Mouse (Mus musculus): Measurements from ENCODE around the gene Armt1.

Armt1 gene

DNA sequence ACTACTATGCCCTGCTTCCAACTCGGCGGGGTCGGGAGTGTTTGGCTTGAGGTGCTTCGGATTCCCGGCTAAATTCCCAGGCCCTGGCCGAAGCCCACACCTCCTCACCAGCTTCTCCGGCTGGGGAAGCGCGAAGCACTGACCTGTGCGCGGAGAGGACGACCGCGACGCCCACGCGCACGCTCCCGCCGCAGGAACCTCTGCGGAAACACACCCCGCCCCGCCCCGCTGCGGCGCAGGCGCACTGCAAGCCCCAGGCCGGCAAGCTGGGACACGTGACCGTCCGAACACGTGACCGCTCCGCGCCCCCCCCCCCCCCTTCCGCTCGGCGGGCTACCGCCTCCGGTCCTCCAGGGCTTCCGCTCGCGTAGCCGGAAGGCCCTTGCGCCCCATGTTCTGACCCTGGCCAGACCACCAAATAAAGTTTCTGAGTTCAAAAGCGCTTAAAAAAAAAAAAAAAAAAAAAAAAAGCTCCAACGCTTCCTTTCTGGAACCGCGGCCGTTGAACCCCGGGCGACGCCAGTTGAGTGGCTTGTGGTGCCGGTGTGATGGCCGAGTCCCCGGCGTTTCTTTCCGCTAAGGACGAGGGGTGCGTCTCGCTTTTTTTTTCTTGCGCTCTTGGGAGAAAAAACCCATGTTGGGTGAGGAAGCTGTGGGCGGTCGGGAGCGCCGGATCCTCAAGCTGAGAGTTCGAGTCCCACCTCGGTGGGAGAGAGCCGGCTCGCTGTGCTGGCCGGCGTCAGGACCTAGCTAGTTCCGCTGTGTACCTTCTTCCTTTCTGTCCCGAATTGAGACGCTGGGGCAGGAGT, at the start of gene Armt1, which contains the start of gene Rmnd1:
Armt1 (plus strand) TSS at position 345 of the 809 bp plus-strand sequence.
Rmnd1 (minus strand) TSS at position 266 of the 809 bp plus-strand sequence.
- DNase-seq (ENCODE audit: low spot score in 2 of 2) = peak; percentile 87 to 94

DNA sequence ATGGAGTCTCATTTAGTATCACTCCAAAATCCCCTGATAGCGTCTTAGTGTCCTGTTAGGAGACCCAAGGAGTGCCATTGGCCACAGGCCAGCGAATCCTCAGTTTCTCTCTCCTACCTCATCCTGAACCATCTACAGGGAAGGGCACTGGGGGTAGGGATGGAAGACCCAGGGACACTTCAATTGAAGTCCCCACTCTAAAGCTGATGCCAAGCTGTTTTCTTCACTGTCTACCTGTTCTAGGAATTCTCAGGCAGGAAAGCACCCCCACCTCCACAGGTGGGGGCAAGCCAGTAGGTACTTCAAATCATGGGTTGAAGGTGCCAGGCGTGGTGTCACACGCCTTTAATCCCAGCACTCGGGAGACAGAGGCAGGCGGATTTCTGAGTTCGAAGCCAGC, 48.0 kb upstream of the Armt1 start:
- DNase-seq (ENCODE audit: low spot score in 2 of 2) = no peak

DNA sequence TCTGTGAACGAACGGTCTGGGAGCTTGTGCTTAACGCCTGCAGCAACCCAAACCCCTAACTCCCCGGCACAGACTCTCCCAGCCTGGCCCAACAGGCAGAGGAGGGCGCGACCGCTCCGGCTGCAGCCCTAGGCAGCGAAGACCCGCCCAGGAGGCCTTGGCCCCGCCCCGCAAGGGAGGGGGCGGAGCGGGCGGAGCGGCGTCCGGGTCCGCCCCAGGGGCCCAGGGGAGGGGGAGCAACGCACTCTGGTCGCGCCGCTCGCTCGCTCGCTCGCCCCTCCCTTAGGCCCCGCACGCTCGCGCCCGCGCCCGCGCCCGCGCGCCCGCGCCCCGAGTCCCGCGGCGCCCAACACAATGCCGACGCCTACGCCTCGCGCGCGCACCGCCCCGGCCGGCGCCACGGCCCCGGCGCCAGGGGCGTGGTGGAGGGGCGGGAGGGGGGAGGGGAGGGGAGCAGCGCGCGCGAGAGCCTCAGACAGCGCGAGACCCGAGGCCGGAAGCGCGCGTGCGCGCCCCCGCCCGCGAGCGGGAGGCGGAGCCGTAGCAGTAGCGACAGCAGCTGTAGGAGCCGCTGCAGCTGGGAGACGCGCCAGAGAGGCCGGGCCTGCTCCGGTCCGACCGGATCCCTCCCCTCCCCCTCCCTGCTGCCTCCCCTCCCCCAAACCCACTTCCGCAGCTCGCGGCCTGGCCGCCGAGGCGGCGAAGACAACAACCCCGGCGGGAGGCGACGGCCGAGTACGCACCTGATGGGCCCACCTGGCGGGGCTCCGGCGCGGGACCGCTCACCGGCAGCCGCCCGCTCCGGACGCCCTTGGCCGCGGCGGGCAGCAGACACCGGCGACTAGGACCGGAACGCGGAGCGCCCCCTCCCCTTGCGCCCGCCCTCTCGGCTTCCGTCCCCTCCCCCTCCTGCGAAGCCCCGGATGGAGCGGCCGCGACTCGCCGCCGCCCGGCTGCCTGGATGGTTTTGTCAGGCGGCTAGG, 45.4 kb upstream of the Armt1 start:
- DNase-seq (ENCODE audit: low spot score in 2 of 2) = peak; percentile 91 to 94

DNA sequence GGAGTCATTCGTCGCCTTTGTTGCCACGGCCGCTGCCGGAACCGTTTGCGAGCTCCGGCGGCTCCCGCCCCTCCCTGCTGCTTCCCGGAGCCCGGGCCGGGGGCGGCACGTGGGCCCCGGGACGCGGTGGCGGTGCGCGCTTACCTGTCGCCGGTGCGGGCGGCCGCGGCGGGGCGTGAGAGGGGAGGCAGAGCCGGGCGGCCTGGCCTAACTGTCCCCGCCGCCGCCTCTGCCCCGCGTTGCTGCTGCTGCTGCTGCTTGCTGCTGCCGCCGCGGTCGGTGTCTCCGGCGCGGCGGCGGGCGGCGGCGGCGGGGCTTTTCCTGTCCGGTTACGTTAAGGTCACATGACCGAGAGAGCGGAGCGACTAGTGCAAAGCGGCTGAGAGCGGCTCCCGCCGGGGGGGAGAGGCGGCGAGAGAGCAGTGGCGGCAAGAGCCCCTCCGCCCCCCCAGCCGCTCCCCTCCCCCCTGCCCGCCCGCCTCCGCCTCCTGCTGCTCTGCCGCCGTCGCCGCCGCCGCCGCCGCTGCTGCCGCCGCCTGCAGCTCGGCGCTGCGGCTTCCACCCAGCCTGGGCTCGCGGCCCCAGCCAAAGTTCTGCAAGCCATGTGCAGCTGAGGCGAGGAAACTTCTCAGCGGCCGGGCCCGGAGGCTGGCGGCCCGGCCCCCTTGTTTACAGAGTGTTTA, 44.4 kb upstream of the Armt1 start, which contains the start of gene Zbtb2:
Zbtb2 (minus strand) TSS at position 408 of the 683 bp plus-strand sequence.
- DNase-seq (ENCODE audit: low spot score in 2 of 2) = peak; percentile 23 to 55

DNA sequence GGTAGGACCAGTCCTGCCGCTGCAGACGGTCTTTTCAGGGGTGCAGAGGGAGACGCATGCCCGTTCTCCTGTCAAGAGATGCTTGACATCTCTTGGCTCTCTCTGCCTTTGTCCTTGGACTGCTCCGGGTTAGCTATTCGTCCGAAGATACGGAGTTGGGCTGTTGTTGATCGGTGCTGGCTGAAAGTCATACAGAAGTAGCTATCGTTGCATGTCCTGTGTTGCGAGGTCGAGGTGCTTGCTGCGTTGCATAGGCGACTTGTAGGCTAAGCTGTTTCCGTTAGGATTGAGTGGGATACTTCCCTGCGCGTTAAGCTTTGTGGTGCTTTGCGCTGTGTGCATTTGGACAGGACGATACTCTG, 43.9 kb upstream of the Armt1 start:
- peak in 1 of 2 experiments; percentile 34 for DNase-seq (ENCODE audit: low spot score in 2 of 2)

DNA sequence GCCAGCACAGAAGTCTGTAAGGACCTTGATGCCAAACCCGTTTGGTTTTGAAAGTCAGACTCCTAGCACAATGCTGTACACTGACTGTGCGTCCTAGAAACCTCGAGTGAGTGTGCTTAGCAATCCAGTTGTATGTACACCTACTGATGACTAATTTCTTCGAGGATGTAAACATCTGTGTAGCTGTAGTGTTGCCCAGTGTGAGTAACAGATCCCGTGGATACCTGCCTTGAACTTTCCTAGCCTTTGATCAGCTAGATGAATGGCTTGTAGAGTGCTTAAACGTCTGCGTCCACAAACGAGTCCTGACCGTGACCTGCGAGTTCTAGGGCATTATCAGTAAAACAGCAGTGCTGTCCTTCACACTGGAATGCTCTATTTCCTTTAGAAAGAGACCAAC, 43.2 kb upstream of the Armt1 start:
- DNase-seq (ENCODE audit: low spot score in 2 of 2) = no peak

DNA sequence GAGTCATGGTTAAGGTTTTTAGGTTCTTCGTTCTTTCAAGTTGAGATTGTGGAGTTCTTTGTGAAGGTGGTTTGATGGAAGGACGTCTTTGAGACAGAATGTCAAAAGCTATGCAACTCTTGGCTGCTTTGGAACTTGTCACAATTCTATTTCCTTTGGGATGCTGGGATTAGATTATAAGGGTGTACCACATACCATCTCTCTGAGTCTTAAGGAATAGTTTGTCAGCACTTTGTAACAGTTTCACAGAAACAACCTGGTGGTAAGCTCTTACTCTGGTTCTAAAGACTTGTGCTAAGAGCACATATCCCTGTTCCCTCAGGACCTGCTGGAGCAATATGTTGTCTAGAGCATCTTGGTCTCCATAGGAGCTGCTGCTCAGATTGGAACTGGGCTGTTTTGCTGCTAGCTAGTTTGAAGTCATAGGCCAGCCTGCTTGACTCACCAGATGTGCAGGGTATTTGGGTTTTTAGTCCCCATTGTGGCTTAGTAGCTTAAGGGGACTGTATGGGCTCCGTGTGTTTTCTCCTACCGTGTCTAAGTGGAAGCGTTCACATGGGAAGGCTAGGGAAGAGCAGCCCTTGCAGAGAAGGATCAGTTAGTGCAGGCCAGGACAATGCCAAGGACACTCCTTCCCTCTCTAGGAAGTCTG, 42.7 kb upstream of the Armt1 start:
- DNase-seq (ENCODE audit: low spot score in 2 of 2) = no peak

DNA sequence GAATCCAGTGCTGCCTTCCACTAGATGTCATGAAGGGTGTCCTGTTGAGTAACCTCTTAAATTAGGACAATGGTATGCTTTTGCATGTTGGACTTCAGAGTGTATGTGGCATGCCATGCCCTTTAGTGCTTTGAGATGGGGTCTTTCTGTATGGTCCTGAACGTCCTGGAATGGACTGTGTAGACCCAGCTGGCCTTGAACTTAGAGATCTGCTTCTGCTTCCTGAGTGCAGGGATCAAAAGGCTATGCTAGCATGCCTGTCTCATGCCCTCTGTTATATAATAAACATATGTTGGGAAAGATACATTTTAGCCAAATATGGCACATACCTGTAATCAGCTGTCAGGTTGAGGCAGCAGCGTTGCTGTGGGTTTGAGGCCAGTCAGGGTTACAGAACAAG, 41.7 kb upstream of the Armt1 start:
- DNase-seq (ENCODE audit: low spot score in 2 of 2) = no peak

DNA sequence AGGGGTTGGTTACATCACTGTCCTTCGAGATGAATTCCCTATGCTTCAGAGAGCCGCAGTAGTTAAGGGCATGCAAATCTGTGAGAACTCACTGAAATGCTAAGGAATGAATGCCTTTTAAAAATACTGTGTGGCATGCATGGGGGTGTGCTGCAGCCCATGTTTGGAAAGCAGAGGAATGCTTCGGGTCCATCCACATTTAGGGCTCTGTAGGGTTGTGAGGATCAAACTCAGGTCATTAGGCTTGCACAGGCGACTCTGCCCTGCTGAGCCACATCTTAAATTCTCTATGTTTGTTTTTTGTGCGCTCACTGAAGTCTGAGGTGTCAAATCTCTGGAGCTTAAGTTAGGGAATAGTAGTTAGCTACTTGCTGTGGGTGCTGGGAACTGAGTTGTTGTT, 41.2 kb upstream of the Armt1 start:
- DNase-seq (ENCODE audit: low spot score in 2 of 2) = no peak

DNA sequence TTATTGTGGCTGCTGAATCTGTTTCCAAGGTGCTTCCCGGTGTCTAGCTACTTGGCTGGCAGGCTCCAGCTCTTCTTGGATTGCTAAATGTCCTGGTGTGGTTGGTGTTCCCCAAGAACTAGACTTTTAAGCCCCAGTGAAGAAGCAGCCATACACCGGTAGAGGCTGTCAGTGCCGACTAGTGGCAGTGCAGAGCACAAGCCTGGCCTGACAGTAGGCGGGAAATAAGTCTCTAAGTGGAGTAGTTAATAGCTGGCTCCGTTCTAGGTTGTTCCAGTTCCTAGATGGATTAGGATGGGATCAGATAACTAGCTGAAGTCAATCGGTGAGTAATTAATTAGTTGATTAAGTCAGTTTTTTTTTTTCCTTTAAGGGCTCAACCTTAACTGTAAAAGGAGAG, 40.4 kb upstream of the Armt1 start:
- DNase-seq (ENCODE audit: low spot score in 2 of 2) = peak; percentile 26 to 35

DNA sequence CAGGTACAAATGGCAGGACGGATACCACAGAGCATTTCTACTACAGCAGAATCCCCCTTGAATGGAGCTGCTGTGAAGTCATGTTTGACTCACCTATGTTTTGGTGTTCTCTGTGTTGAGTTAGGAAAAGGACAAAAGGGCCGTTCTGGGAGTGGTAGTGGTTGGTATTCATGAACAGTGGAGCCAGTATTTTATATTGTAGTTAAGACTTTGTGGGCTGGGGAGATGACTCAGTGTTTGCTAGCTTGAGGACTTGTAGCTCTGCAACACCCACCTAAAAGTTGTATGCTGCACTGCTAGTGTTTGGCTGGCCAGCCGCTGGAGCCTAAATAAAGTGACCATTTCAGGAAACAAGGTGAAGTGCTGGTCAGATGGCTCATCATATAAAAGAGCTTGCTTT, 36.9 kb upstream of the Armt1 start:
- no peak for DNase-seq (ENCODE audit: low spot score in 2 of 2)

DNA sequence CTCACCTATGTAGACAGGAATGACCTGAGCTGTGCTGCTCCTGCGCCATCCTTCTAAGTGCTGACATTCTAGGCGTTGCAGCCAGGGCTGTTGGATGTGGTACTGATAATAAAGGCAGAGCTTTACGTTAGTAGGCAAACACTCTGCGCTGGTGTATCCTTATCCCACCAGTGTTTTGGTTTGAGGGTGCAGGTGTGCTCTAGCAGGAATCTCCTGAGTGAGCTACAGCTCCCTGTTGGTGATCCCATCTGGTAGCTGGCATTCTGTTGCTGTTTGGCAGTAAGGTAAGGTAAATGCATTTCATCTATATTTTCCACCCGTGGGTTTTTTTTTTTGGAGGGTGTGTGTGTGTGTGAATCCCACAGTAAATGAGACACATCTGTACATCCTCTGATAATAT, 34.2 kb upstream of the Armt1 start:
- DNase-seq (ENCODE audit: low spot score in 2 of 2) = no peak

DNA sequence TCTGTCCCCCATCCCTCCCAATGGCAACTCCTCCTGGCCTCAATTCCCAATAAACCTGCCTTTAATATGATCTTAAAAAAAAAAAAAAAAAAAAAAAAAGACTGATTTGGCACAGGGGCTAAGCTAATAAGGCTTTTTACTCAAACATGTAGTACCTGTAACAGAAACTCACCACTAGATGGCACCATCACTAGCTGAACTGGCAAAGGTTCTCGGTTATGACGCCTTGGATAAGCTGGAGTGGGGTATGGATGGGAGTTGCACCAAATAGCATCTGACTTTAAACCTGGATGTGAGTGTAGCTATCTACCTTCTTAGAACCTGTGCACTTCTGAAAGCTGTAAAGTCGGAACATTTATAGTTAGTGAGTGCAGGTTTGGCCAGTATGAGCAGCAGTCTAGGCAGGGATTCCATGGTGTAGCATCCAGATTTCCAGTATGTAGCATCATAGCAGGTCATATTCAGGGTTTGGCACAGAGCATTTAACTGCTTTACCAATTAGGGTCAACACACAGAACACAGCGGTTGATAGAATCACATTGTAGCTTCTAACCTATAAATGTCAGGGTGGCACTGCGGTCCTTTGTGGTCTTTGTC, 27.3 kb upstream of the Armt1 start:
- DNase-seq (ENCODE audit: low spot score in 2 of 2) = no peak

DNA sequence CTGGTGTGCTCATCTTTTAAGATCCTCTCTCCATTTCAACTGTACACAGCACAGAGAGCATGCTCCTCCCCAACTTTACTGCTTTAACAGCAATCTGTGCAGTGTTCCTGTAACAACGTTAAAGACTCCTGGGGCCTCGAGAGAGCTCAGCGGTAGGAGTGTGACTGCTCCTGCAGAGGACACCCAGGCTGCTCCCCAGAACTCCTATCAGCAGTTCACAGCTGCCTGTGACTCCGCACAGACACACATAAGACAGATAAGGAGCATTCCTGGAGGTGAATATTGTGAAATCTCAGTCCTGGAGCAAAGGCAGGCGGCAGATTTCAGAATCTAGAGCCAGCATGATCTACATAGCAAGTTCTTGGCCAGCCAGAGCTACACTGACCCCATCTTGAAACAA, 26.8 kb upstream of the Armt1 start:
- DNase-seq (ENCODE audit: low spot score in 2 of 2) = no peak

DNA sequence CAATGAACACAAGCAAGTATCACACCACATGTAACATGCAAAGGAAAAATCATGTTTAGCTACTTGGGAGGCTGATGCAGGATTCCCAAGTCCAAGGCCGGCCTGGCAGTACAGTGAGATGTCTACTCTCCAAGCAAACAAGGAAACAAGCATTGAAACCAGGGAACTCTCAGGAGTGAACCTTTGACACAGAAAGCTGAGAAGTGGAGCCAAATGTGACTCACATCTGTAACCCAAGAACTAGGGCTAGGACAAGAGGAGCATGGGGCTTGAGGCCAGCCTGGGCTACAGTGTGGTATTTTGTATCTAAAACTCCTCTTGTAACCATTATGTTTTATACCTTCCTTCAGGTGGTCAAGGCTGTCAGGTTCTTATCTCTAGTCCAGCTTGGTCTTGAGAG, 25.1 kb upstream of the Armt1 start:
- DNase-seq (ENCODE audit: low spot score in 2 of 2) = no peak

DNA sequence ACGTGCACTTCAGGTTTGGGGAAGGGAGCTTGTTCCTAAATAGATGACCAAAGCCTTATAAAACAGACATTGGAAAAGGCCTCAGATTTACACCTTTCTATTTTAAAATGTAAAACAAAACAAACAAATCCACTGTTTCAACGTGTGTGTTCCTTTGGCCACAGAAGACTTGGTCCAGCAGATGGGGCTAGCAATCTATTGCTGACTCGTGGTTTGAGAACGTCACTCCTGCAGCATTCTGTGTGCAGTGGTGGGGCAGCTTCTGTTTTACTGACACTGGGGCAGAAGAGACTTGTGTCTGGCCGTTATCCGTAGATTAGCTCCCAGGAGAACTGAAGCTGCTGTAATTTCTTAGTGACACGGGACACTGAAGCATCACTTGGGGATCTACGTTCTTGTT, 7.0 kb upstream of the Armt1 start:
- DNase-seq (ENCODE audit: low spot score in 2 of 2) = no peak

DNA sequence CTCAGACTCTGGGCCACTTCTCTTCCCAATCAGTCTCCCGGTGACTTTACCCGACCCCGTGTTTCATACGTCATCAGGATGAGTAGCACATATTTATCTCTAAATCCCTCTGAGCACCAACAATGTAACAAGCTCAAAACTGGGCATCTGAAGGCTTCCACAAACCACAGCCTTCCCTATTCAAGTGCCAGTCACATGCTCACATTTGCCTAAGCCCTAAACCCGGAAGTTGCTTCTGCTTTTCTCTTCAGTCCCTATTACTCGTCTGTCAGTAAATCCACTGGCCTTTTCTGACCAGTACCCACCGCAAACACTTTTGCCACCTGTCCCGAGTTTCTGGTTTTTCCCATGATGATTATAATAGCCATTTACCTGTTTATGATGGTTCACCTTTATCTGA, 1.9 kb upstream of the Armt1 start:
- DNase-seq (ENCODE audit: low spot score in 2 of 2) = no peak

DNA sequence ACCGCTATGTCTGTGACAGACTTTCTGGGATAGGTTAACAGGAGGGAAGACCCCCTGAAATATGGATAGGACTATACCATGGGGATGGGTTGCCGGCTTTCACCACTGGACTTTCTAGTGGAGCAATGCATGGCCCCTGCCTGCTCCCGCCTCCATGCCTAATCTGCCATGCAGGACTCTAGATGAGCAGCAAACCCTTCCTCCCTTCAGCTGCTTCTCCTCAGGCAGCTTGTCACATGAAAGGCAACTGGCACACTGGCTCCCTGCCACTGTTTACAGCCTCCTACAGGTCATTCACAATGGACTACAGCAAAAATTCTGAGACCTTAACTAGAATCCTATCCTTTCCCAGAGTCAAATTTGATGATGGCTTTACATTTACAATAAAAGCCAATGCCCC, 1.4 kb upstream of the Armt1 start:
- no peak for DNase-seq (ENCODE audit: low spot score in 2 of 2)

DNA sequence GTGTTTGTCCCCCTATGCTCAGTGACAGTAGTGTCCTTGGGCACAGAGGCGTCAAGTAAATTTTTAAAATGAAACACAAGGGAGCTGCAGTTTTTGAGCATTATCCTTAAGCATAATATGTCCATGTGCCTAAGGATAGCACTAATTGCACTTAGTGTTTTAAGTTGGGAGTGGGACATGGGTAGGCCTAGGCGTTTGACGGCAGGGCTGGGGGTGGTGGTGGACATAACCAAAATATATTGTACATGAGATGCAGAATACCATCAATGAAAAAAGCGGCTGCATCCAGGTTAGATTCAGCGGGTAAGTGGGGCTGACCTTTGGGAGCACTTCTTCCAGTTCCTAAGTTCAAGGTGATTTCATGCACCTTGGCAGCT, 533 bp upstream of the Armt1 start:
- DNase-seq (ENCODE audit: low spot score in 2 of 2) = no peak

DNA sequence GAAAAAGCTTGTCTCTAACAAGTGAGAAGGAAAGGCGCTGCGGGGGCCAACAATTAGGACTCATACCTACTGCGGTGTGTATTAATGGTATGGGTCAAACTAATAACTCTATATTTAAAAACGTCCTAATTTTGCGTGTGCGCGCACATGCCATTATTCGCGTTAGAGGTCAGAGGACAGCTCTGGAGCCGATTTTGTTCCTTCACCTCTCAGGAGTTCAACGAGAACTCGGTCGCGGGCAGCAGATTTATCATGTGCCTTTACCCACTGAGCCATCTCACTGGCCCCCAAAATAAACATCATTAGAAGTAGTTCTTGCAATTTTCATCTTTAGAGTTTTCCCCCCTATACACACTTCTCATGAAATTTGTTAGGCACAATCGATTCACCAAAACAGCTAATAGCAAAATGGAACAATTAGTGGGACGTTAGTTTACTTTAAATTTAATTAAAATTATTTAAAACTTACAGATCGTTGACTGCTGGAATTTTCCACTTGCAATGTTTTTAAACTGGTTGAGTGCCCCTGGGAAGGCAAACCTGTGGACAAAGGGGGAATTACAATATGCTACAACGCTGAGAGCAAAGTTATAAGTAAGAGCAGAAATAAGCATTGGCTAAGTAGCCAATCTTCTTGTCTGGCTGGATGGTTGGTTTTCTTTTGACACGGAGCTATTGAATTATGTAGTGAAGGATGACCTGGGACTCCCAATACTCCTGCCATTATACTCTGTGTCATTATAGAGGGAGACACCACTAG, 909 bp downstream of the Armt1 start:
- no peak for DNase-seq (ENCODE audit: low spot score in 2 of 2)
